Mouse (Mus musculus) central nervous system, embryonic 11.5 days (tissue): ENCODE results near the gene Cbx4. TPM values are rescaled to one million over a fixed set of nuclear protein-coding genes. Genes with fewer than 3 reads are reported as not detected.

Experiments
- polyA plus RNA-seq: library from polyadenylated mRNA; depleted of rRNA; stranded (reverse); fragments of >200 nt; gene quantifications from 2 replicates; pipeline ENCODE4 v1.2.3, GENCODE M21; 2012; rRNA removed

Gene Cbx4
- polyA plus RNA-seq: 14.5 and 17.9 TPM in 2 replicates

DNA sequence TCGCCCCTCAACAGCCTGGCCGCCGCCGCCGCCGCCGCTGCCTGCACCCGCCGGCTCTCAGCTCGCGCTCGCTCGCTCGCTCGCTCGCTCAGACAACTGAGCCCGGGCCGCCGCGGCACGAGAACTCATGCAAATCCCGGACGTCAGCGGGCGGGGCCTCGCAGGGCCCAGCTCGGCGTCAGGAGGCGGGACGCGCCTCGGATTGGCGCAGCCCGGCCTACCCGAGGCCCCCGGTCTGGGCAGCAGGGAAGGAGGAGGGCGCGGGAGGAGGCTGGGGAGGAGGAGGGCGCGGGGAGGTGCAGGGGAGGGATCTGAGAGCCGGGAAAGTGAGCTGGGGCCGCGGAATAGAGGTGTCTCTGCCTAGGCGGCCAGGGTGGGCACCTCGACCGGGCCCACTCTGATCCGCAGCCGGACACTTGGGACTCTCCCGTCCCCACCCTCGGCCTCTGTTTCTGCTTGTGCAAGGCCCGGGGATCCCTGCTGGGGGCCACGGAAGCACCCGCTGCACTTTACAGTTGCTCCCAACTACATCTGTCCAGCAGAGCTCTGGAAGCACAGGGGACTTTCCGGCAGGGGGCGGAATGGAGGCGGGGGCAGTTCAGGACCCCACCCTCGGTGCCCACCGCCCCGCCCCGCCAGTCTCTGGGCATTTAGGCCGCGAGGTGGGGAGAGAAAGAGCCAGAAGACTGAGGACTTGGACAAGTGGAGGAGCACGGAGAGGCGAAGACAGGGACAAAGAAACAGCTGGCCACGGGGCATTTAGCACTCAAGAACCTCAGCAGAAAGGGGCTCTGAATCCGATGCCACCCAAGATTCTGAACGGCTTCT lies at the start of gene Cbx4:
Cbx4 (minus strand) TSS at position 78 of the 828 bp plus-strand sequence.

DNA sequence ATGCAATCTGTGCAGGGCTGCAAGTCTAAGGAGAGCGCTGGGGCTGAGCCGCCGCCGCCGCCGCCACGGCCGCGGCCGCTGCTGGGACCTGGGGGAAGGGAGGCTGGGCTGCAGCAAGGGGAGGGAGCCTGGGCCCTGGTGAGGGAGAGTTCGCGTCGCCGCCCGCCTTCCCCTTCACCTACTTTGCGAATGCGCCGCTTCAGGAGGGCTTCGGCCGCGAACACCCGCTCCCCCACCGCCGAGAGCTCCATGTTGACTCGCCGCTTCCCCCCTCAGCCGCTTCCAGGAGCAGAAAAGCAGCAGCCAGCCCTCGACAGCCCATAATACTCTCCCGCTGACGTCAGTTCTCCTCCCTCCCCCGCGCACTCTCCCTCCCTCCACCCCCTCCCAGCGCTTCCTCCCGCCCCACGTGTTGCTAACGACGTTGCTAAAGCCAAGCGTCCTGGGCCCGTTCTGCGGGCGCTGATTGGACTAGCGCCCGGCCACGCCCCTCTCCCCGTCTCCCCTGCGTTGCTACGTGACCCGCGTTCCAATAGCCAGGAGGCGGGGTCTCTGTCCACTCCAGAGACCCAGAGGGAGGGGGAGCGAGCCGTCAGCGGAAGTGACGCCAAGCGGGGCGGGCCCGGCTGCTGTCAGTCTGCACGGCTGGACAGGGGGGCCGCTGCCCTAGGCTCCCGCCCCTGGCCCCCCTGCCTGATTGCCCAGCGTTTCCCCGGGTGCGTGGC lies 45.3 kb downstream of the Cbx4 start, which contains the start of gene Cbx8:
Cbx8 (minus strand) TSS at position 370 of the 725 bp plus-strand sequence.

Other genes starting within 250 kb of the Cbx4 start
- 6.8 and 7.0 TPM in 2 replicates for gene Rbfox3, start 174.6 kb downstream of the Cbx4 start, polyA plus RNA-seq
- gene Enpp7, start 98.0 kb downstream of the Cbx4 start, polyA plus RNA-seq: 0.07 TPM in 1 of 2 replicates, not detected in the other
- 55.0 and 68.5 TPM in 2 replicates for gene Cbx2, start 63.3 kb downstream of the Cbx4 start, polyA plus RNA-seq
- 6.4 and 7.3 TPM in 2 replicates for gene Cbx8, start 45.3 kb downstream of the Cbx4 start, polyA plus RNA-seq
- 36.8 and 38.2 TPM in 2 replicates for gene Tbc1d16, start 142.3 kb upstream of the Cbx4 start, polyA plus RNA-seq
- gene Ccdc40, start 142.4 kb upstream of the Cbx4 start, polyA plus RNA-seq: 12.2 and 15.1 TPM in 2 replicates
- 26.6 and 38.0 TPM in 2 replicates for gene Gaa, start 181.7 kb upstream of the Cbx4 start, polyA plus RNA-seq
- gene Eif4a3, start 213.9 kb upstream of the Cbx4 start, polyA plus RNA-seq: 259 and 260 TPM in 2 replicates
- gene Card14, start 221.5 kb upstream of the Cbx4 start, polyA plus RNA-seq: 0.10 and 0.17 TPM in 2 replicates